Mouse (Mus musculus): ENCODE measurements around the gene Abcc12. TPM values are rescaled to one million over a fixed set of nuclear protein-coding genes. Genes with fewer than 3 reads are reported as not detected.
A peak's percentile ranks its signal among the peaks of the same experiment; 100 is the strongest.

Abcc12 gene
- total and polyA plus RNA-seq, 3 experiments: not detected

GRCm38 (mm10) chr8:86617759-86618387 lies 37.4 kb upstream of the Abcc12 start (continued):
- TF ChIP-seq MXI1 (IDR thresholded peaks at IDR 0.05; ENCODE audit: low read depth, low read length) (peak; percentile 56; the same call in 1 of the 2 replicates), E2F4 (IDR thresholded peaks at IDR 0.05; ENCODE audit: borderline replicate concordance, low read depth, low read length) (no peak), MYC (IDR thresholded peaks at IDR 0.05; ENCODE audit: low read depth, low read length) (no peak), ELF1 (IDR thresholded peaks at IDR 0.05; ENCODE audit: low read depth, low read length) (no peak), POLR2AphosphoS5 (IDR thresholded peaks at IDR 0.05; ENCODE audit: borderline replicate concordance, low read depth, low read length) (no peak), ETS1 (IDR thresholded peaks at IDR 0.05; ENCODE audit: low read depth, low read length) (peak; percentile 90), CHD2 (IDR thresholded peaks at IDR 0.05; ENCODE audit: low read length) (0 out of 2 replicates have a peak, but pooled peaks have one; percentile 27), ZNF384 (IDR thresholded peaks at IDR 0.05; ENCODE audit: low read depth, low read length) (no peak), CTCF (IDR thresholded peaks at IDR 0.05 in 2 of 3, conservative IDR thresholded peaks at IDR 0.05 in 1 of 3; ENCODE audit: control insufficient read depth in 1 of 3, insufficient read depth in 1 of 3, low read depth in 2 of 3, low read length in 3 of 3, poor library complexity in 1 of 3, severe bottlenecking in 1 of 3) (no peak), POLR2AphosphoS2 (IDR thresholded peaks at IDR 0.05; ENCODE audit: low read length) (no peak), ZC3H11A (IDR thresholded peaks at IDR 0.05; ENCODE audit: low read depth, low read length) (no peak), NELFE (IDR thresholded peaks at IDR 0.05; ENCODE audit: low read depth, low read length) (no peak), MAZ (IDR thresholded peaks at IDR 0.05; ENCODE audit: low read depth, low read length) (no peak)

DNA sequence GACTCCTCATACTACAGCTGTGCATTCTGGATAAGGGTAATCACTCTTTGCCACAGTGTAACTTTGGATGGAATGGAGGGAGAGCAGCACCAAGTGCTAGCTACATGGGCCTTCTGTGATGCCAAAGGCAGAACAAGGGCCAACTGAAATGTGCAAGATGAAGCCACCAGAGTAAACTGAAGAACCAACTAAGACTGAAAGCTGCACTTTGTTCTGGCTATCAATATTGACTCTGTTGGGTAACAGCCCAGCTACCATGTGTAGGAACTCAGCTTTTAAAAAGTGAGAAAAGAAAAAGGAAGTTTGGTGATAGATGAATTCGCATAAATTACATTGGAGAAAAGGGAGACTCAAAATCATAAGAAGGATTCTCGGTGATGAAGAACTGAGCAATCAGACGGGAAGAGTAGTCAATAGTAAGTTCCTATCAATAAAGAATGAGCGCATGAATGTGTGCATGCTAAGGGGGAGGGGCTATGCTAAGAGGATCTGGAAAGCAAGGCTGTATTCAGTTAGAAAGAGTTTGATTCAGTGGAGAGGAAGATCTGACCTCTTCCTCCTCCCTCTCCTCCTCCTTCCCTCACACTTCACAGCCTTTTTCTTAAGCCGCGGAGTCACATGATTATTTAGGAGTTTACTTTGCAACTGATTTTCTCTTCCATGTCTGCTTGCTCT lies 34.7 kb upstream of the Abcc12 start:
- Histone ChIP-seq H3K9ac (ENCODE audit: control insufficient read depth, low read depth, low read length, poor library complexity, severe bottlenecking) (no peak overlapping the region), H3K36me3 (ENCODE audit: control insufficient read depth in 1 of 2, insufficient read depth in 2 of 2, low read length in 2 of 2) (peaks cover 0 to 16% of the 10 kb centered on the region in 2 experiments; a peak in 2 of 4 replicates), H3K27ac (ENCODE audit: control insufficient read depth, low read depth, low read length) (no peak overlapping the region), H3K9me3 (replicated peaks; ENCODE audit: insufficient read depth, low read length) (no peaks in the 10 kb centered on the region), H3K4me3 (ENCODE audit: control insufficient read depth in 1 of 2, insufficient read depth in 1 of 2, low read depth in 2 of 2, low read length in 2 of 2) (no peak overlapping the region), H3K4me1 (ENCODE audit: control insufficient read depth in 1 of 2, insufficient read depth in 2 of 2, low read length in 2 of 2) (peaks cover 0 to 22% of the 10 kb centered on the region in 2 experiments; a peak in 3 of 4 replicates), H3K27me3 (ENCODE audit: control insufficient read depth in 1 of 2, insufficient read depth in 2 of 2, low read length in 2 of 2) (no peaks in the 10 kb centered on the region), H3K79me2 (ENCODE audit: control insufficient read depth, insufficient read depth, low read length, poor library complexity) (no peaks in the 10 kb centered on the region)
- no peak for TF ChIP-seq NRF1 (IDR thresholded peaks at IDR 0.05; ENCODE audit: insufficient read depth, low read depth, low read length, poor library complexity, severe bottlenecking)
- no peak for TF ChIP-seq SIN3A (IDR thresholded peaks at IDR 0.05; ENCODE audit: low read length)
- no peak for TF ChIP-seq MAFK (IDR thresholded peaks at IDR 0.05; ENCODE audit: borderline replicate concordance, low read depth, low read length)
- no peak for TF ChIP-seq CHD1 (IDR thresholded peaks at IDR 0.05; ENCODE audit: low read depth, low read length)
- TF ChIP-seq CHD2 (IDR thresholded peaks at IDR 0.05; ENCODE audit: low read length): no peak
- TF ChIP-seq USF2 (IDR thresholded peaks at IDR 0.05; ENCODE audit: borderline replicate concordance in 1 of 2, insufficient read depth in 1 of 2, low read depth in 1 of 2, low read length in 2 of 2): no peak
- TF ChIP-seq ZNF384 (IDR thresholded peaks at IDR 0.05; ENCODE audit: low read depth, low read length): no peak
- TF ChIP-seq ETS1 (IDR thresholded peaks at IDR 0.05; ENCODE audit: low read depth, low read length): no peak
- TF ChIP-seq EP300 (IDR thresholded peaks at IDR 0.05; ENCODE audit: low read depth in 1 of 2, low read length in 2 of 2): no peak
- DNase-seq (ENCODE audit: low read depth, low spot score): no peak

Data from MEL (cell line).